Mouse (Mus musculus) erythroblast, embryonic 14.5 days (primary cell): Measurements from ENCODE around the gene Ier5.

ENCODE experiments used
- GATA1 ChIP-seq: IDR thresholded peaks from 2 replicates; pipeline ENCODE4 v1.6.1; 2012; ENCODE audit warnings: low read length, inconsistent platforms, mixed read lengths
- TAL1 ChIP-seq: IDR thresholded peaks from 3 replicates; pipeline ENCODE4 v1.6.1; 2012; ENCODE audit warnings: low read length, inconsistent platforms, mixed read lengths

GRCm38 (mm10) chr1:155066196-155066595 is 33.2 kb downstream of the Ier5 start:
- TF ChIP-seq TAL1 (no peak), GATA1 (no peak)
